Mouse (Mus musculus) mouse trophoblast stem cell (cell line): ENCODE data around the gene Ankrd34a.

ENCODE experiments used
- in situ Hi-C, 2 experiments: fragments of 300-500 bp; cut with MseI, MboI; formaldehyde crosslinking; loops; 2 replicates in 1 of 2; 3 replicates in 1 of 2; pipeline ENCODE4 v1.15.1; 2025

Gene Ankrd34a

GRCm38 (mm10) chr3:96596228-96596707 is at the start of gene Ankrd34a:
Gene Ankrd34a, plus strand, starts transcription at chr3:96596636.
- in situ Hi-C loops: no loop called here

- in situ Hi-C loops: loop anchor here (5.0 to 10.0 kb wide), 2 partner anchors 35 to 98 kb away; partner anchors contain the start of gene Itga10 (in 1 of the 2)
Observed at GRCm38 (mm10) chr3:96546880-96547279, 49.6 kb upstream of the Ankrd34a start.

- in situ Hi-C loops: loop anchor here (5.0 to 10.0 kb wide), 2 partner anchors 35 to 97 kb away; partner anchors contain the start of gene Itga10 (in 1 of the 2)
Observed at GRCm38 (mm10) chr3:96547389-96547960, 49.0 kb upstream of the Ankrd34a start.

GRCm38 (mm10) chr3:96548824-96549223 is 47.6 kb upstream of the Ankrd34a start:
- in situ Hi-C loops: loop anchor here (5.0 to 10.0 kb wide), 2 partner anchors 33 to 96 kb away; partner anchors contain the start of gene Itga10 (in 1 of the 2)

- in situ Hi-C loops: loop anchor here (5.0 to 10.0 kb wide), 2 partner anchors 33 to 95 kb away; partner anchors contain the start of gene Itga10 (in 1 of the 2)
Observed at GRCm38 (mm10) chr3:96549346-96549745, 47.1 kb upstream of the Ankrd34a start.

GRCm38 (mm10) chr3:96551203-96551602 is 45.2 kb upstream of the Ankrd34a start:
- in situ Hi-C loops: no loop called here

GRCm38 (mm10) chr3:96551890-96552289 is 44.5 kb upstream of the Ankrd34a start:
- in situ Hi-C loops: no loop called here

GRCm38 (mm10) chr3:96553601-96554000 is 42.8 kb upstream of the Ankrd34a start:
- in situ Hi-C loops: no loop called here

- in situ Hi-C loops: no loop called here
Observed at GRCm38 (mm10) chr3:96554251-96554650, 42.2 kb upstream of the Ankrd34a start.

GRCm38 (mm10) chr3:96555041-96555596 is 41.3 kb upstream of the Ankrd34a start:
- in situ Hi-C loops: no loop called here

GRCm38 (mm10) chr3:96555999-96556614 is 40.3 kb upstream of the Ankrd34a start:
- in situ Hi-C loops: no loop called here

GRCm38 (mm10) chr3:96556651-96557635 is 39.5 kb upstream of the Ankrd34a start:
- in situ Hi-C loops: no loop called here

GRCm38 (mm10) chr3:96557694-96558093 is 38.7 kb upstream of the Ankrd34a start, which contains the start of gene Txnip:
Gene Txnip, plus strand, starts transcription at chr3:96557957.
- in situ Hi-C loops: no loop called here

GRCm38 (mm10) chr3:96558159-96558558 is 38.3 kb upstream of the Ankrd34a start:
- in situ Hi-C loops: no loop called here

GRCm38 (mm10) chr3:96558668-96559196 is 37.7 kb upstream of the Ankrd34a start:
- in situ Hi-C loops: no loop called here

- in situ Hi-C loops: no loop called here
Observed at GRCm38 (mm10) chr3:96559398-96559910, 37.0 kb upstream of the Ankrd34a start.

GRCm38 (mm10) chr3:96559911-96560850 is 36.3 kb upstream of the Ankrd34a start:
- in situ Hi-C loops: no loop called here

GRCm38 (mm10) chr3:96560881-96561668 is 35.4 kb upstream of the Ankrd34a start:
- in situ Hi-C loops: no loop called here
